In the genomic region with DNA sequence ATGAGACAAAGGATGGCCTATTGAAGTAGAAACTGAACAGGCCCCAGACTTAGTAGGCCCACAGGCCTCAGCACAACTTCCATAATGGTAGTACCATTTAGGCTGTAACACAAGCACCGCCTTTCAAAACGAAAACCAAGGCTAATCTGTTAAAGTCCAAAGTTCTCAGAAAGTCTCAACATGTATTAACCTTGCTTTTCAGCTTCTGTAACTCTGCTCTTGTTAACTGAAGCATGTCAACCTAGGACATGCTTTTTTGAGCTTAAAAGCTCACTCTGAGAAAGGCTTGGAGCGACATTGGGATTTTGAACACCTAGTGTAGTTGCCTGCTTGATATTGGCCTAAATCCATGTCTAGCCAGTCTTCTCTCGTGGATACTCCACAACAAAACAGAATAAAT, we compare ENCODE assay signal across 21 mouse cellular contexts. TPM values are rescaled to one million over a fixed set of nuclear protein-coding genes. Genes with fewer than 3 reads are reported as not detected.
"Had no signal": no experiment of that assay in that cellular context is flagged by ENCODE, and none has a peak within 500 bp of the region (broad histone marks: within the 10 kb centered on the region; RNA-seq: fewer than 3 reads in every experiment).

No protein-coding gene starts in this region.

- H3K36me3 ChIP-seq: intestine, embryonic 15.5 days; lung, embryonic 15.5 days; stomach, embryonic 15.5 days had no signal

- DNase-seq: layer of hippocampus, adult 9-11 months; lung, adult 18-20 months; lung, postnatal 10 days; lung, postnatal 36 days; retina, postnatal 1 day; right cerebral cortex, postnatal 25 days; spleen, adult 18-20 months; thymus, postnatal 25 days had no signal

- H3K4me2 ChIP-seq: intestine, embryonic 15.5 days; liver, embryonic 11.5 days; liver, embryonic 15.5 days; lung, embryonic 15.5 days; midbrain, embryonic 13.5 days; neural tube, embryonic 13.5 days; stomach, embryonic 15.5 days had no signal

- H3K4me3 ChIP-seq: intestine, embryonic 15.5 days; layer of hippocampus, adult 2 months; liver, embryonic 15.5 days; lung, embryonic 15.5 days; megakaryocyte, embryonic 14.5 days; midbrain, embryonic 10.5 days; midbrain, embryonic 13.5 days; myocyte; neural tube, embryonic 13.5 days; stomach, embryonic 15.5 days had no signal

- H3K27ac ChIP-seq: intestine, embryonic 15.5 days; layer of hippocampus, adult 2 months; liver, embryonic 15.5 days; lung, embryonic 15.5 days; midbrain, embryonic 10.5 days; midbrain, embryonic 13.5 days; neural tube, embryonic 13.5 days; stomach, embryonic 15.5 days had no signal

- H3K9me3 ChIP-seq: intestine, embryonic 15.5 days; liver, embryonic 15.5 days; lung, embryonic 15.5 days; megakaryocyte, embryonic 14.5 days; midbrain, embryonic 10.5 days; midbrain, embryonic 13.5 days; neural tube, embryonic 13.5 days; stomach, embryonic 15.5 days had no signal

- ATAC-seq: hindbrain, embryonic 16.5 days; intestine, embryonic 15.5 days; midbrain, embryonic 13.5 days; midbrain, embryonic 16.5 days had no signal

- H3K9ac ChIP-seq: intestine, embryonic 15.5 days; liver, embryonic 15.5 days; lung, embryonic 15.5 days; midbrain, embryonic 13.5 days; neural tube, embryonic 13.5 days; stomach, embryonic 15.5 days had no signal

RNA-seq across cellular contexts. Expression of a gene that starts 2.8 kb away (rescaled TPM):
- polyA plus RNA-seq: lung, embryonic 15.5 days; myocyte had no signal
